Mouse (Mus musculus) hindbrain, embryonic 14.5 days (tissue): Measurements from ENCODE around the gene Arhgef7. TPM values are rescaled to one million over a fixed set of nuclear protein-coding genes. Genes with fewer than 3 reads are reported as not detected.

Source experiments
- ATAC-seq: fragments of 200-750 bp; cut with Nextera tagmentation; 2 replicates; pipeline ENCODE4 v1.8.0; 2017; ENCODE audit warnings: moderate number of reproducible peaks, mild to moderate bottlenecking, moderate TSS enrichment, moderate library complexity; ENCODE audit not compliant: low FRiP score
- DNase-seq: peaks from one replicate; pipeline ENCODE4 v3.0.0-alpha.2; 2015; ENCODE audit warnings: low spot score
- H3K27ac ChIP-seq: fragments of 300-500 bp; sonication (generic); 2 replicates; pipeline ENCODE4 v1.5.1; 2014; ENCODE audit warnings: mild to moderate bottlenecking, moderate library complexity
- H3K27me3 ChIP-seq: fragments of 300-500 bp; sonication (generic); 2 replicates; pipeline ENCODE4 v1.6.1; 2014; ENCODE audit warnings: mild to moderate bottlenecking, low read length, mixed read lengths; ENCODE audit not compliant: control insufficient read depth, insufficient read depth
- H3K36me3 ChIP-seq: fragments of 300-500 bp; sonication (generic); replicated peaks from 2 replicates; pipeline ENCODE4 v1.6.1; 2014; ENCODE audit not compliant: control insufficient read depth, insufficient read depth
- H3K4me1 ChIP-seq: fragments of 300-500 bp; sonication (generic); replicated peaks from 2 replicates; pipeline ENCODE4 v1.6.1; 2014; ENCODE audit warnings: antibody characterized with exemption, low read length, mixed read lengths; ENCODE audit not compliant: control insufficient read depth, insufficient read depth
- H3K4me2 ChIP-seq: fragments of 300-500 bp; sonication (generic); replicated peaks from 2 replicates; pipeline ENCODE4 v1.6.1; 2014; ENCODE audit warnings: mild to moderate bottlenecking, moderate library complexity
- H3K4me3 ChIP-seq: fragments of 300-500 bp; sonication (generic); replicated peaks from 2 replicates; pipeline ENCODE4 v1.5.1; 2014; ENCODE audit warnings: mild to moderate bottlenecking, low read length
- H3K9ac ChIP-seq: fragments of 300-500 bp; sonication (generic); 2 replicates; pipeline ENCODE4 v1.6.1; 2014
- H3K9me3 ChIP-seq: fragments of 300-500 bp; sonication (generic); 2 replicates; pipeline ENCODE4 v1.6.1; 2016; ENCODE audit warnings: low read length; ENCODE audit not compliant: control insufficient read depth
- WGBS: fragments of 180-500 bp; shearing (Covaris S2); extraction: QIAGEN DNeasy Blood & Tissue Kit; methylation state at CpG from one replicate; pipeline ENCODE4 v1.1.7; 2014; 5-methylcytosine and 5-hydroxymethylcytosine counted together
- polyA plus RNA-seq: library from polyadenylated mRNA; unstranded; fragments of >200 nt; fragmentation: Nextera tagmentation; extraction: Ambion mirVana; gene quantifications from 2 replicates; pipeline ENCODE4 v1.2.1, GENCODE M21; 2014

Gene Arhgef7
- polyA plus RNA-seq, 1 experiment from 2014 or later, result 78.0 TPM

DNA sequence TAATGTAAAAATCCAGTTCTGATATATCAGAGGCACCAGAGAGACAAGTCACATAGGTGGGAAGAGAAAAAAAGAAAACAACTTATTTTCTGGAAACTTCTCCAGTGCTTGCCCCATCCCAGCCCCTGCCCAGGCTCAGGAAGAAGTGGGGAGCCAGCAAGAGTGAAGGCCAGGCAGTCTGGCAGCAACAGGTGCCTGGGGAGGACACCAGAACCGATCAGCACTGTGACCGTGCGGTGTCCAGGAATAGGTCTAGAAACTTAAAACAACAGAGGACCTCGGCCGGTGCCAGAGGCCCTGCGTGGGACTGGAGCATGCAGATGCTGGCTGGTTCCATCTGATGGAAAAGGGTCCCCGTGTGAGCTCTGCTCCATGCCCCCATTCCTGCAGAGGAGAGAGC, 30.1 kb upstream of the Arhgef7 start:
- Histone ChIP-seq H3K4me1 (no peaks in the 10 kb centered on the region), H3K36me3 (no peaks in the 10 kb centered on the region), H3K4me2 (no peak overlapping the region), H3K4me3 (no peak overlapping the region), H3K27me3 (0 out of 2 replicates have a peak, but pooled peaks cover 5% of the 10 kb centered on the region), H3K27ac (no peak overlapping the region), H3K9ac (no peak overlapping the region), H3K9me3 (no peaks in the 10 kb centered on the region)
- 86% methylated on average over 7 of the region's 7 CpGs for WGBS
- ATAC-seq (no peak), DNase-seq (no peak)

DNA sequence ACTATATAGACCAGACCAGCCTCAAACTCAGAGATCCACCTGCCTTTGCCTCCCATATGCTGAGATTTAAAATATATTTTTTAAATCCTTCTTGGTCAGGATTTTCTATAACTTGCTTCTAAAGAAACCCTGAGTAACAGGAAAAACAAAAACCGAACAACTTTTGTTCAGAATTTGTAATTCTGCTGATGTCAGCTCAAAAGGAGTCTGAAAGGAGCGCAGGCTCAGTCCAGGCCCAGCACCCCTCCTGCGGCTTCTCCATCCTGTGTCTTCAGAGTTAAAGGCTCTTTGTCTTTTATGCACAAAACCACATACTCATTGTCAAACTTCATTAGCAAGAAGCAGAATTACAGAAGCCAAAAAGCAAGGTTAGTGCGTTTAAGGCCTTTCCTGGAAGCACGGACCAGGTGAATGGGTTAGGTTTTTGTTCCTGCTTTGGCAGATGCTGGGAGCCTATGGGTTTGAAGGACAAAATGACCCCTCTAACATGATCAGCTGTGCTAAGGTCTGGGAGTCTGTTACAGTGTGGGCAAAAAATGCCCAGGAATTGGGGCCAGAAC, 28.0 kb upstream of the Arhgef7 start:
- Histone ChIP-seq H3K9ac (no peak overlapping the region), H3K9me3 (no peaks in the 10 kb centered on the region), H3K4me2 (no peak overlapping the region), H3K27me3 (0 out of 2 replicates have a peak, but pooled peaks cover 5% of the 10 kb centered on the region), H3K27ac (no peak overlapping the region), H3K4me1 (no peaks in the 10 kb centered on the region), H3K36me3 (no peaks in the 10 kb centered on the region), H3K4me3 (no peak overlapping the region)
- 74% methylated on average over 5 of the region's 5 CpGs for WGBS
- ATAC-seq (no peak), DNase-seq (no peak)

DNA sequence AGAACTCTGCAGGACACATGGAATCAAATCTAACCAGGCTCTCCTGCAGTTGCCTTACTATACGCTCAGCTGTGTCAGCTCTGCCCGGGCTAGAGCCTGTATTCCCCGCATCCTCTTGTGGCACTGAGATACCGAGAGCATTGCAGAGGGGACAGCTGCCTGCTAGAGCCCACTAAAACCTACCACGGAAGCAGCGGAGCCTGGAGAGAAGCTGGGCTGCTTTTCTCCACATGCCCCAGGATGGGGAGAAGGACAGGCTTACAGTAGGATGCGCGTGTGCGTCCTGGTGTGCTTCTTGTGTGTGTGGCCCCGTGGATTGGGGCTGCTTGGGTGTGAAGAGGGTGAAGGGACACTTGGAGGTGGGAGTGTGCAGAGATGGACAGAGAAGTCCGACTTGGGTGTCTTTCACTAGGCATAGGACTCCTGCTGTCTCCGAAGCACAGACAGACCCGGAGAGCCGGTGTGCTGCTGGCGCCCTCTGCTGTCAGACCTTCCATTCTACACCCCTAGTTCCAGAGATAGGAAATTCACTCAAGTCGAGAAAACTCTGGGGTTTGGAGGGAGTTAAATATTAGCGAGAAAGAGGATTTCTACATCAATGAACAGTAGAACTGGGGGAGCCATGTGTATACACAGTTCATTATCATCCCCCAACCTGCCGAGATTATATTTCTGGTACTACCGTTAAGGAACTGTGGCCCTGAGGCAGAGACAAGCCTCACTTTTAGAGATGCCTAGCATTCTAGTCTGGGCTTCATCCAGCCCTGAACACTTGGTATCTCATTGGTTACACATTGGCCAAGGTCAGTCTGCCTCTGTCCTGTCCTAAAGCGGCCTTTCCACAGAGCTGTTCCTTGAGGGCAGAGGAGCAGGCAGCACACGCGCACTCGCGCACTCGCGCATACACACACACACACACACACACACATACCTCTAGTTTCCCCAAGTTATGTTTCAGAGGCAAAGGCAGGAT, 27.2 kb upstream of the Arhgef7 start:
- ATAC-seq (peak; percentile 68; the same call in 1 of the 2 replicates), DNase-seq (peak; percentile 89)
- no peak overlapping the region for H3K27ac ChIP-seq
- H3K4me1 ChIP-seq, result no peaks in the 10 kb centered on the region
- H3K4me2 ChIP-seq, result peak overlapping the region; percentile 48
- H3K9ac ChIP-seq, result peak overlapping the region; percentile 45
- WGBS, result 39% methylated on average over 26 of the region's 26 CpGs
- 0 out of 2 replicates have a peak, but pooled peaks cover 5% of the 10 kb centered on the region for H3K27me3 ChIP-seq
- H3K36me3 ChIP-seq, result no peaks in the 10 kb centered on the region
- peak overlapping the region; percentile 14 for H3K4me3 ChIP-seq
- no peaks in the 10 kb centered on the region for H3K9me3 ChIP-seq

DNA sequence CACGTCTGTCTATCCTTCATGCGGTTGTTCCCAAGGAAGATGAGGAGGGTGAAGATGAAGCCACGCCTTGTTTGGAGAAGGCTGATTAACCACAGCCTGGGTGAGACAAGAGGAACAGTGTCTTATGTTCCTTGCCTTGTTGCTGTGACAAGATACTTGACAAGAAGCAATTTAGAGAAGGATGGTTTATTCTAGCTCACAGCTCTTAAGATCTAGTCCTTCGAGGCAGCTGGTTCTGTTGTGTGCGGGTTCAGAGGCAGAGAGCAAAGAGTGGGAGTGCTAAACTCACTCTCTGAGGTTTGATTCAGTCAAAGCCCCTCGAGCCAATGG, 26.5 kb upstream of the Arhgef7 start, which contains the start of gene 1700016D06Rik:
Gene 1700016D06Rik, minus strand, starts transcription at position 31 of the 330 bp plus-strand sequence.
- WGBS, result 71% methylated on average over 6 of the region's 6 CpGs
- ATAC-seq (no peak), DNase-seq (no peak)
- H3K27me3 ChIP-seq, result 0 out of 2 replicates have a peak, but pooled peaks cover 5% of the 10 kb centered on the region
- no peaks in the 10 kb centered on the region for H3K36me3 ChIP-seq
- peak within 1 kb of the TSS; percentile 14 for H3K4me3 ChIP-seq
- no peaks in the 10 kb centered on the region for H3K4me1 ChIP-seq
- peak within 1 kb of the TSS; percentile 45 for H3K9ac ChIP-seq
- H3K9me3 ChIP-seq, result no peaks in the 10 kb centered on the region
- peak within 1 kb of the TSS; percentile 48 for H3K4me2 ChIP-seq
- no peak within 1 kb of the TSS for H3K27ac ChIP-seq

DNA sequence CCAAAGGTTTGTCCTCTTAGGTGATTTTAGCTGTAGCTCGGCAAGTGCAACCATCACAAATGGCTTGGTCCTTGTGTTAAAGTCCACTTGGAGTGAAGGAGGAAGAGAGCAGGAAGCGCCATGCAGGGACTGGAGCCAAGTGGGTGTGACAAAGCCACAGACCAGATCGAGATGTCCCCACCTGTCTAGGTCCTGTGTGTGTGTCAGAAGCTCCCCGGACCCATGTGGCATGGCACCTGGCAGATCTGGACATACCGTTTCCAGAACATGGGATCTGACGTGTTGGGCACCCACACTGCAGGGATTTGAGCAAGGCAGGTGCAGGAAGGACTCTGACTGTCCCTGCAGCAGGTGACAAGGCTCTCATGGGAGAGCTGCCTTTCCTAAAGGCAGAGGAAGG, 26.1 kb upstream of the Arhgef7 start:
- Histone ChIP-seq H3K4me1 (no peaks in the 10 kb centered on the region), H3K27ac (no peak overlapping the region), H3K4me3 (no peak overlapping the region), H3K36me3 (no peaks in the 10 kb centered on the region), H3K9ac (no peak overlapping the region), H3K9me3 (no peaks in the 10 kb centered on the region), H3K27me3 (0 out of 2 replicates have a peak, but pooled peaks cover 5% of the 10 kb centered on the region), H3K4me2 (no peak overlapping the region)
- ATAC-seq, result no peak
- DNase-seq, result no peak
- WGBS, result 89% methylated on average over 6 of the region's 6 CpGs

DNA sequence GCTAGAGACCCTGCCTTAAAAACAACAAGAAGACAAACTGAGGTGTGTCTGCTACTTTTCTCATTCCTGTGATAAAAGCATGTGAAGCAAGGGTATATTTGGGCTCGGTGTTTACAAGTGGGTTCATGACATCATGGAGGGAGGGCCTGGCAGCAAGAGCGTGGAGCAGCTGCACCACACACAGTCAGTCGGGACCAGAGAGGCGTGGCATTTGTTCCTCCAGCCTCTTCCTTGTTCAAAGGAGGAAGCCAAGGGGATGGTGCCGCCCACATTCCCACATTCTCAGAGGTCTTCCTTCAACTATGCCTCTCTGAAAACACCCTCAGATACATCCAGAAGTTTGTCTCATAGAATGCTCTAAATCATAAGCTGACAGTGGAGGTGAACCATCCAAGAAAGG, 23.7 kb upstream of the Arhgef7 start:
- Histone ChIP-seq H3K4me3 (no peak overlapping the region), H3K27me3 (0 out of 2 replicates have a peak, but pooled peaks cover 5% of the 10 kb centered on the region), H3K27ac (no peak overlapping the region), H3K9ac (no peak overlapping the region), H3K4me1 (no peaks in the 10 kb centered on the region), H3K36me3 (no peaks in the 10 kb centered on the region), H3K9me3 (no peaks in the 10 kb centered on the region), H3K4me2 (no peak overlapping the region)
- WGBS, result 78% methylated on average over 5 of the region's 5 CpGs
- DNase-seq (no peak), ATAC-seq (no peak)

DNA sequence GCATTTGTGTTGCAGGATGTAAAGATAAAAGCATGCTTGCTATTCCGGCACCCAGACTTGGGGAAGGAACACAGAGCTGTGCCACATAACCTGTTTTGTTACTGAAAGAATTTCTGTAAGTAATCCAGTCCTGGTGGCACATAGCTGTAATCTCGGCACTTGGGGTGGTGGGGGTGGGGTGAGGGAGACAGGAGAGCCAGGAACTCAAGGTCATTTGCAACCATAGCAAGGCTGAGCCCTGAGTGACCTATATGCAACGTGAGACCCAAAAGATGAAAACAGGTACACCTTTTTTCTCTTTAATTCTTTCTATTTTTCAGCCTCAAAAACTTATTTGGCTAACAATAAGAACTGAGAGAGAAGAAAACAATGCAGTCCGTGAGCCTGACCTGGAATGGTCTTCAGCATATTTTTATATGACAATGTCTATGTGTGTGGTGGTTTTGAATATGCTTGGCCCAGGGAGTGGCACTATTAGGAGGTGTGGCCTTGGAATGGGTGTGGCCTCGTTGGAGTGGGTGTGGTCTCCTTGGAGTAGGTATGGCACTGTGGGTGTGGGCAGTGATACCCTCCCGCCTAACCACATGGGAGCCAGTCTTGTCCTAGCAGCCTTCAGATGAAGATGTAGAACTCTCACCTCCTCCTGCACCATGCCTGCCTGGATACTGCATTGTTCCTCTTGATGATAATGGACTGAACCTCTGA, 22.7 kb upstream of the Arhgef7 start:
- Histone ChIP-seq H3K9ac (no peak overlapping the region), H3K4me2 (no peak overlapping the region), H3K27me3 (0 out of 2 replicates have a peak, but pooled peaks cover 3% of the 10 kb centered on the region), H3K27ac (no peak overlapping the region), H3K36me3 (no peaks in the 10 kb centered on the region), H3K4me1 (no peaks in the 10 kb centered on the region), H3K9me3 (no peaks in the 10 kb centered on the region), H3K4me3 (no peak overlapping the region)
- no peak for ATAC-seq
- WGBS, result 66% methylated on average over 6 of the region's 6 CpGs
- no peak for DNase-seq

DNA sequence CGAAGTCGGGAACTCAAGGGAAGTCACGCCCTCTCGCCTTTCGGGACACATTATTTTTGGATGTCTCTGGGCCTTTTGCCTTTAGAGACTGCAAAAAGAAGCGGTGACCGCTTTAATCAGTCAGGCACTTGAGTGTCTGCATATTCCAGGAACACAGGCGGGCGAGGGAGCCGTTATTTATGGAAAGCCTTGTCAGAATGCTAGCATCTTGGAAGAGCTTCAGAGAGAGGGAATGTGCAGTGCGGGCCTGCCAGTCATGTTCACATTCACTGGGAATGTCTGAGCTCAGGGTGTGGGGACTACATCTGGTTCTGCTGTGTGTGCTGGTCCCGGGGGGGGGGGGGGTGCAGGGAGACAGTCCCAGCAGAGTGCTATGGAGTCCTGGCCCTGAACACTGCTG, 21.7 kb upstream of the Arhgef7 start:
- no peaks in the 10 kb centered on the region for H3K36me3 ChIP-seq
- 92% methylated on average over 12 of the region's 12 CpGs for WGBS
- no peak overlapping the region for H3K9ac ChIP-seq
- H3K4me3 ChIP-seq, result no peak overlapping the region
- H3K27me3 ChIP-seq, result no peaks in the 10 kb centered on the region
- no peaks in the 10 kb centered on the region for H3K9me3 ChIP-seq
- H3K4me1 ChIP-seq, result no peaks in the 10 kb centered on the region
- H3K27ac ChIP-seq, result no peak overlapping the region
- no peak for ATAC-seq
- no peak overlapping the region for H3K4me2 ChIP-seq
- DNase-seq, result no peak

DNA sequence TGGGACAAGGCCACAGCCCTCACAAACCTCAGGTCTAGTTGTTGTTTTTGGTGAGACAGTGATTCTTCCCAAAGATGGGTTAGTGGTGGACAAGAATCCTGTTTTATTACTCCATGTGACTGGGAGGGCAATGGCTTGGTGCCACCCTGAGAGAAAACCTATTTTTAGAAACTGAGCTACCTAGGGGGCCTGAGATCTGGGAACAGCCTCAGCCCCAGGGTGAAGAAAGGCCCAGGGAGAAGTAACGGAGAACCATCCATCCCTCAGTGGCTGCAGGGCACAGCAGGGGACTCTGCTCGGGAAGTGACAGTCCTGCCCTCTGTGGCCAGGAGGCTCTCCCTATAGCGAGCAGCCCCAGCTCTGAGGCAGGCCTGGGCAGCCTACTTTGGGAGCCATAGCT, 19.8 kb upstream of the Arhgef7 start:
- Histone ChIP-seq H3K4me3 (no peak overlapping the region), H3K9me3 (no peaks in the 10 kb centered on the region), H3K4me2 (no peak overlapping the region), H3K36me3 (no peaks in the 10 kb centered on the region), H3K4me1 (no peaks in the 10 kb centered on the region), H3K27ac (no peak overlapping the region), H3K27me3 (no peaks in the 10 kb centered on the region), H3K9ac (no peak overlapping the region)
- no peak for DNase-seq
- ATAC-seq, result no peak
- WGBS, result 17% methylated on average over 3 of the region's 3 CpGs
